Mouse (Mus musculus): ENCODE results near the gene Slit1.

DNA sequence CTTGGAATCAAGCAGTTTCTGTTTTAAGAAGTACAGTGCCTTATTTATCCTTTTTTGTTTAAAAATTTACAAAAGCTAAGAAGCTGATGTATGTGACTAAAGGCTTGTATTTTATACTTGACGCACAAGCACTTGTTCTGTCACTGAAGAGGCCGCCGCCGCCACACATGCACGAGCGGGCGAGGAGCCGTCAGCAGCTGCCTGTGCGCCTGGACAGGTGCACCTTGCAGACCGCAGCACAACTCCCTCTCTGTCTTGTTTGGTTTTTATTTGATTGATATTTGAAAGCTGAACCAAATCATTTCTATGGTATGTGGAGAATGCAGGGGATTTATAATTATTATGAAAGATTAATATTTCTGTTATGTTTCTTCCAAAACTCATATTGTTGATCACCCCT is 156.7 kb downstream of the Slit1 start:
- TF ChIP-seq CTCF (IDR thresholded peaks at IDR 0.05; ENCODE audit: control insufficient read depth, insufficient read depth, low read length) = no peak
- no peak for TF ChIP-seq POLR2A (IDR thresholded peaks at IDR 0.05; ENCODE audit: borderline replicate concordance, control insufficient read depth, low read depth, low read length)

Data from bone marrow, adult 2 months (tissue).